Mouse (Mus musculus): Measurements from ENCODE around the gene Susd6. TPM values are rescaled to one million over a fixed set of nuclear protein-coding genes. Genes with fewer than 3 reads are reported as not detected.

The Susd6 gene
- total RNA-seq, 2 experiments from 2014 or later, result 48.2 to 56.2 TPM

DNA sequence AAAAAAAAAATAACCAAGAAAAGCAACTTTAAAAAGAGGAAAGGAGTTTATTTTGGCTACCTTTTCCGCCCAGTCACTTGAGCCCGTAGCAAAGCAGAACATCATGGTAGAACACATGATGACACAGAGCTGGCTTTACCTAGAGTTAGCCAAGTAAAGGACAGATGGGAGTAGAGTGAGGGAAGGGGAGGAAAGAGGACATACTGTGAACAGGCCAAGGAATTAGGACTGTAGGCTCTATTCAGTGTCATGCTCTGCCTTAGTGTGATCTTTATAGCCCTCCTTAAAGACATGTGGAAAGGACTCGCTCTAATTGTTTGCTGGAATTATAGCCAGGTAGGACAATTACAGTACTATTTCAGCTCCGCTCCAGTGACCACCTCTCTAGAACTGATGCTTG lies 74.9 kb downstream of the Susd6 start:
- DNase-seq (ENCODE audit: low spot score in 2 of 2), result no peak

DNA sequence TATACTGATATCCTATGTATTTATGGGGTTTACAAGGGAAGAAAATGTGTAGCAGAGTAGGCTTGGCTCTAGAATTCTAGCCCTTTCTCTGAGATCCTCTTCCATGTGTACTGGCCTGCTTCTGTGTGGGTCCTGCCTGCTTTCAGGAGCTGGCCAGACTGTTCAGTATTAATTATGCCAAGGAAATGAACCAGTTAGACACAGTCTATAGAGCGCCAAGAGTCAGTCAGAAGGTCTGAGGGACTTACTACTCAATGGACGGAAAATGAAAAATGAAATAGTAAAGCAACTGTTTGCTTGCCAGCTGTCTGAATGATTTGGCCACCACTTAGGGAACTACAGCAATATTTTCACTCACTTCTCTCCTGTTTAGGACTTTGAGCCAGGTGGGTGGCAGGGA lies 75.7 kb downstream of the Susd6 start:
- no peak for DNase-seq (ENCODE audit: low spot score in 2 of 2)

DNA sequence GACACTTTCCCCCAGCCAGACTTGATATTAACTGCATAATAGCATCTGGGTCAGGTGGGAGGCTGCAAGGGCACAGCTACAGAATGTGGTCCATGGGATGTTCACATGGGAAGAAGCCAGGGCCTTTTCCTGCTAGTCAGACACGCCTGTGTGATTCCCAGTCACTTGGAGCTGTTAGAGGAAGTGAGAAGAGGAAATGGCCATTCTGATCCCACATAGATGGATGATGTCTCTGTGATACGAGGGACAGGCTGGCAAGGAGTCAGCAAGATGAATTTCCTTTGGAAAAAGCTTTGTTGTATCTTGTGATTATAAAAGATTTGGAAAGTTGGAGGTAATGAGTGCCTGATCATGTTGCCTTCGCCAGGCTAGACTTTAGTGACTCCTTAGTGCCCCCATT lies 76.8 kb downstream of the Susd6 start:
- DNase-seq (ENCODE audit: low spot score in 2 of 2), result no peak

DNA sequence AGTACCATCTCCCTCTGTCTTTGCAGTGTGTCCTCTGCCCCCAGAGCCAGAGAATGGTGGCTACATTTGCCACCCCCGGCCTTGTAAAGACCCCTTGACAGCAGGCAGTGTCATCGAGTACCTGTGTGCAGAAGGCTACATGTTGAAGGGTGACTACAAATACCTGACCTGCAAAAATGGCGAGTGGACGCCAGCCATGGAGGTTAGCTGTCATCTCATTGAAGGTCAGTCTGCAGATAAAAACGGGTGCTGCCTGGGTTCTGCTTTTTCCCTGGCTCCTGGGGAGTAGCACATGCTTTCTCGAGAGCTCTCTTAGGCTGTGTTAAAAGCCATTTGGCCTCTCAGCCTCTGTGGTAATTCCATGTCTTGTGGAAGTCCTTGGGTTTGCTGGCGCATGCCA lies 78.1 kb downstream of the Susd6 start:
- DNase-seq (ENCODE audit: low spot score in 2 of 2), result no peak

DNA sequence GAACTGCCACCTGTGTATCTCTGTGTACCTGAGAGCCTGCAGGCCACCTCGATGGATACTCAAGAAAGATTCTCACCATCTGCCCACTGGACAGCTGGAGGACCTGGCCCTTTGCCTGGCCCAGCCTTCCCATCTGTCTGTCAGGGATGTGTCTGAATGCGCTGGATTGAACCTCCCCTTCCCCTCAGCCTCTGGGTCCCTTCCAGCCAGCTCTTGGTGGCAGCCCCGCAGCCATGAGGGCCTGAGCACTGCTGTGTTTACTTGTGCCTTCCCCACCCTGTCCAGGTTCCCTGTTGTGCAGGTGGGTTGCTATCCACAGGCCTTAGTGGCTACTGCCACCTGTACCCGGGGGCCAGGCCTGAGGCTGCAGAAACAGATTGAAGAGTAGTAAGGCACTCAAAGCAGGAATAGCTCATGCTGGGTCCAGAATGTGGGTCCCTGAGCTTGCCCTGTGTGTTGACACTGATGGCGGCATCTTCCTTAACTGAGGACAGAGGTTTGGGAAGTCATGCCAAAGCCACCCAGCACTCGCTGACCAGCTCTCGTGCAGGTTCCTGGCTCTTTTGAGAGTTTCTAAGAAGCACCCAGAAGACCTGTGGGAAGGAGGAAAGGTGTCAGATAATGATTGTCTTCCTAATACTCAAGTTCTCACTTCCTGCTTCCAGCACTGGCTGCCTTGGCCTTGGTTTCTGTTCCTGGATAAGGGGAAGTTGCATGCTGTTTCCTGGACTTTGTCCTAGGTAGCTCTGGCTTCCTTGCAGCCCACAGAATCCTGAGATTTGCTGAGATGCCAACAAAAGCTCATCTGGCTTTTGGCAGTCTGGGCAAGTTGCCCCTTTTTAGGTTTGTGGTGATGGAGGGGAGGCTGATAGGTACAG lies 87.1 kb downstream of the Susd6 start:
- no peak for DNase-seq (ENCODE audit: low spot score in 2 of 2)

DNA sequence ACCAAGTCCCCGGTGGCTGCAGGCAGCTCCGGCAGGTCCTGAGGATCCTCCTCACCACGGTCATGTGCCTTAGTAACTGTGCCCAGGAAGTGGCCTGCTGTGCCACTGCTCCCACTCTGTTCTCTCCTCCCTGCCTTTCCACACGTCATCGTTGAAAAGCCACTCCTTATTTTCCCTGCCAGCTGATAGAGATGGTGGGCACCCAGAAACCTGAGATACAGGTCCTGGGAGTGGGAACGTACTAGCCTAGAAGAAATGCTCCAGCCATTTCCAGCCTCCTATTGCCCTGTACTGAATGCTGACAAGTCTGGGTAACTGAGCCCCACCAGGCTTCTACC lies 87.8 kb downstream of the Susd6 start:
- DNase-seq (ENCODE audit: low spot score in 2 of 2), result no peak

DNA sequence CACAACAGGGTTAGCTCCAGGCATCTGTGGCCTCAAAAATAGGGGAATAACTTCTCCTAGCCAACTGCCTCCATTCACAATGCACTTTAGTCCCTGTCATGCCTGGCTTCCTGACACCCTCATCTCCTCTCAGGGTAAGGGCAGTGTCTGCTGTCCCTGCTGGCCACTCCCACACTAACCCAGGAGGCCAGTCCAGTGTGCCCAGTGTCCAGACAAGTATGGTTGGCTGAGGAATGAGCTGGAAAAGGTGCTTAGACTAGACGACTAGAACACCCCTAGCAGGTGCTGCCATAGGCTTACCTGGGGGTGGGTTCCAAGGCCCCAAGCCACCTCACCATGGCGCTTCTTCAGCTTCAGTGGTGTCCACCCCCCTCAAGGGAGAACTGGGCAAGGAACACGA lies 88.3 kb downstream of the Susd6 start:
- no peak for DNase-seq (ENCODE audit: low spot score in 2 of 2)

DNA sequence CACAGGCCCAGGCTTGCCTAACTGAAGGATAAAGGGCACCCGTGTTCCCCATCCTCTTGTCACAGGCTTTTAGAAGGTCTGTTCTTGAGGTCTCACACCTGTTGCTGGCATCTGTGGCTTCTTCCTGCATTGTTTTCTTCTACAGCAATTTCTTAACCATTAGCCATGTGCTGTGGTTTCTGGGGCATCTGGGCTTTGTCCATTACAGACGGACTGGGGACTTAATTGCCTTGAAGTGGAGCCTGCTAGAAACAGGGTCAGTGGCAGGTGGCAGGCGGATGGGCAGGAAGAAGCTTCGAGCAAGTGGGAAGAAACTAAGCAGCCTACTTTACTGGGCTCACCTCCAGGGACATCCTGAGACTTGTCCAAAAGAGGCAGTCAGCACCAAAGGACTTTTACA lies 89.0 kb downstream of the Susd6 start:
- DNase-seq (ENCODE audit: low spot score in 2 of 2), result no peak

DNA sequence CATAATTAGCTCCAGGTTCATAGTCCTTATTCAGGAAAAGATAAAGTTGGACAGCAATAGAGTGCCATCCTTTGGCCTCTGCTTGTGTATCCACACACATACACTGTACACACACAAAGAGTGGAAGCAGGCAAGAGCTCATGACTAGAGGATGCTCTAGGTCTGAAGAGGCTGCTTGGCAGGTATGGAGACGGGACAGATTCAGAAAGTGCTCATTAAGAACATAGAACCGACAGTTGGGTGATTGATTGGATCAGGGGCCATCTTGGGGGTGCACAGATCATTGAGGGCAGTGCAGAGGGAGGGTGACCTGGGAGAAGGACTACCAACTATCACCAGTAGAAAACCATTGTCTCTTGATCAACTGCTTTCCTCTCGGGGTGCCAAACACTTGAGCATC lies 90.8 kb downstream of the Susd6 start:
- DNase-seq (ENCODE audit: low spot score in 2 of 2), result no peak

DNA sequence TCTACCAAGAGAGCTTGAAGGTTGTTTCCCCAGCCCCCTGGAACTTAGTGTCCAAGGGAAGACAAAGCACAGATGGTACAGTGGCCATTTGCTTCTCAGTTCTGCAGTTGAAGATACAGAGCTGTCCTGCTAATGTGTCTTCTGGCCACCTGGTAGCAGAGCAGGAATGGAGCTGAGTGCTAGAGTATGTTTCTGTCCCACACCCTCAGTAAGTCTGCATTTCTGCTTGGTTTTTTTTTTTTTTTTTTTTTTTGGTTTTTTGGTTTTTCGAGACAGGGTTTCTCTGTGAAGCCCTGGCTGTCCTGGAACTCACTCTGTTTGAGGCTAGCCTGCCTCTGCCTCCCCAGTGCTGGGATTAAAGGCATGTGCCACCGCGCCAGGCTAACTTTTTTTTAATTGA lies 93.0 kb downstream of the Susd6 start:
- no peak for DNase-seq (ENCODE audit: low spot score in 2 of 2)

DNA sequence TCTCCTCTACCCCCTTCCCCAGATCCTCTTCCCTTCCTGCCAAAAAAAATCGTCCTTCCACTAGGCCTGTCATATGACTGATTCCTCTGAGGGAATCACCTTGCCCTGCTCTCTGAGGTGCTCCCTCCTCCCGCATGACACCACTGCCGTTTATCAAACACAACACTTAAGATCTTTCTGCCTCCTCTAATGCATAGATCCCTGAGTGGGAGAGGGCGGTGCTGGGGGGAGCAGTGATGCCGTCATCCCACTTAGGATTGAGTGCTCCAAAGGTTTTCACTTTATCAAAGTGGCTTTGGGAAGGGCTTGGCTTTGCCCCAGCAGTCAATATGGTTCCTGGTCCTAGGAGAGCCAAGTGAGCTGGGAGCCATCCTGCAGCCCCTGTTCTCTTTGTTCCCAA lies 93.6 kb downstream of the Susd6 start:
- no peak for DNase-seq (ENCODE audit: low spot score in 2 of 2)

DNA sequence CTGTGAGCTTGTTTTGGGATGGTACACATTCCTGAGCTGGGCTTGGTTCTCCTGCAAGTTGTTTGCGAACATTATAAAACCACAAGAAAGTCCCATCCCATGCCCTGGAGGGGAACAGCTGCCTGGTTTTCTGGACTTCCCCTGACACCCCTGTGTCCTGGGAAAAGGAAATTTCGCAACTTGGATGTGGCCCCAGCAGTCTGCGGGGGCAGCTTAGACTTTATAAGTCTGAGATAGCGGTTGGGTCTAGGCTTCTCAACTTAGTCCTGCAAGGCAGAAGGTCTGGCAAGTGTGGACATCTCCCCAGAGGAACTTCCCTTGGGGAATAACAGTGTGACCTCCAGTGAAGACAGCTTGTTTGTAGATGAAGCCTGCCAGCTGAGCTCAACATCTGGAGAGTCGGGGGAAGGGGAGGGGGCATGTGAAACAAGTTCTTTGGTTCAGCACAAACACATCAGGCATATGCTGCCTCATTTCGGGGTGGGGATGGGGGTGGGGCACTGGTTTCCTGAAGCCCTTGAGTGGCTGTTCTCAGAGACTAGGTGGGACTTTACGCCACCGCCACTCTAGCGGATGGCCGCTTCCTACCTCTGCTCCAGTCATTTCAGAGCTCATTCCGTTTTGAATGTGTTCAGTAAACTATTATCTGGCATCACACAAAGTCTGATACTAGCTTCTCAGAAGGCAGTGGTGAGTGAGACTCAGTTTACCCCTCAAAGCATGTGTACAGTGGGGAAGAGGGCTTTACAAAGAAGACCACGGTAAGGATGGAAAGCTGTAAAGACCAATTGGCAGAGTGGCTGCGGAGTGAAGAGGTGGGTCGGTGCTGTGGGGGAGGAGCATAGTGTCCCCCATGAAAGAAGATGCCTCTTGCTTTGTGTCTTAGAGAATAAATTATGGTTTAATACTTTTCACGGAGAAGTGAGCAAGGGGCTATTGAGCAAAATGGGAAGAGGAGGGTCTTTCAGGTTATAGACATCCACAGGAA lies 95.3 kb downstream of the Susd6 start:
- DNase-seq (ENCODE audit: low spot score in 2 of 2), result peak in 1 of 2 experiments; percentile 44

DNA sequence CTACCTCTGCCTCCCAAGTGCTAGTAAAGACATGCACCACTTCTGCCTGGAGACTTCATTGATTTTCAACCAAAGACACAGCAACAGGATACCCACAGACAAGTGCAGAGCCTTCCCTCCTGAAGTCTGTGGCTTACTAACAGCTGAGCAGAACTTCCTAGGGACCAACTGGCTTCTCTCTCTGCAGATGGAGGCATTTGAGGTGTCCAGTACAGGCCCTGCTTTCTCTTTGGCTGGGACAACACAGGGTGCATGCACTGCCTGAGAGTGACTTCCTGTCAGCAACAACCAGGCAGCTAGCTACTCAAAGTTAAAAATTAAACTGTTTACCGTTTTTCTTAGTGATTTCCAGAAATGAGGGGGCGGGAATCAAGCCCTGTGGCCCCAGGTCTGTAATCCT lies 96.7 kb downstream of the Susd6 start:
- no peak for DNase-seq (ENCODE audit: low spot score in 2 of 2)

DNA sequence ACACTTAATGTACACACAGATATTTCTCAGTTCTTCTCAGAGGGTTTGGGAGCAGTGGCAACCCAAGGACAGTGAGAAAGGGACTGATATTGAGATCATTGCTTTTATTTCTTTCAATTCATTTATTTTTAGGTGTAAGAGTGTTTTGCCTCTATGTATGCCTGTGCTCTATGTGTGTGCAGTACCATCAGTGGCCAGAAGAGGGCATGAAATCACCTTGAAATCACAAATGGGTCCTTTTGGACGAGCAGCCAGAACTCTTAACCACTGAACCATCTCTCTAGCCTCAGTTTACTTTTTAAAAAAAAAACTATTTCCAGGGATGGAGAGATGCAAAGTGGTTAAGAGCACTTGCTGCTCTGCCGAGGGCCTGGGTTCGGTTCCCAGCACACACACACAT lies 99.0 kb downstream of the Susd6 start:
- DNase-seq (ENCODE audit: low spot score in 2 of 2), result no peak

DNA sequence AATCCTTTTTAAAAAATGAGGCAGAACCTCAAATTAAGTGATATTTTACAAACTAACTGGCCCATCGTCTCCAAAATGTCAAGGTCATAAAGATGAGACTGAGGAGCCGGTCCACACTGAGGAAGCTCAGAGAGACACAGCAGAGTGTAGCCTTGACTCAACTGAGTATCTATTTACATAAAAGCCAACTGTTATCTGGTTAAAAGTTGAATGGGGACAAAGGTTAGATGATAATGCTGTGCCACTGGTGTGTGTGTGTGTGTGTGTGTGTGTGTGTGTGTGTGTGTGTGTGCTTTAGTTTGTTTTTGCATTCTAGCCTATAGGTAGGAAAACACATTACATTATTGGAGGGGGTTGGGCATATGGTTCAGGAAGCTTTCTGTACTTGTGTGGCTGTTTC lies 100.8 kb downstream of the Susd6 start:
- no peak for DNase-seq (ENCODE audit: low spot score in 2 of 2)

DNA sequence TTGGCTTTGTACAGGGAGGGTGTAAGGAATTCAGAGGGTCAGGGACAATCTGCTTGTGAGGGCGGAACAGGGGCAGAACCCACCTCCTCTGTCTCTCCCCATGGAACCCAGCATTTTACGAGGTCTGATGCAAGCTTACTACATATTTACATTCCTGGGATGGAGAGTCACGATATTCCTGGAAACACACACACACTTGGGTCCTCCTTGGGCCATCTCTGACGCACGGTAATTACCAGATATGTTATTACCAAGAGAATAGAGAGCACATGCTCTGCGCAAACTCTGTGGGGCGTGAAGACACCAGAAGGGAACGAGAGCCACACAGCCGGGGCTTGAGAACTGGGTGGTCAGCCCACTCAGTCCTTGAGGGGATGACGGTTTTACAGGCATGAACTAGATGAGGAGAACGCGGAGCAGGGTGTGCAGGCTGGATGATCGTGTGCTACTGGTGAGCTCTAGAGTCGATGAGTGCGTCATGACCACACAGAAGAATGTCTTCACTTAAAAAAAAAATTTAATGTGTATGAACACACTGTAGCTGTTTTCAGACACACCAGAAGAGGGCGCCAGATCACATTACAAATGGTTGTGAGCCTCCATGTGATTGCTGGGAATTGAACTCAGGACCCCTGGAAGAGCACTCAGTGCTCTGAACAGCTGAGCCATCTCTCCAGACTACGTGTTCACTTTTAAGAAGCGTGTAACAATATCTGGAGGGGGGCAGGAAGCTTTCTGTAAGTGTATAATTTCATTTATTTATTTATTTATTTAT lies 103.6 kb downstream of the Susd6 start:
- DNase-seq (ENCODE audit: low spot score in 2 of 2), result no peak

DNA sequence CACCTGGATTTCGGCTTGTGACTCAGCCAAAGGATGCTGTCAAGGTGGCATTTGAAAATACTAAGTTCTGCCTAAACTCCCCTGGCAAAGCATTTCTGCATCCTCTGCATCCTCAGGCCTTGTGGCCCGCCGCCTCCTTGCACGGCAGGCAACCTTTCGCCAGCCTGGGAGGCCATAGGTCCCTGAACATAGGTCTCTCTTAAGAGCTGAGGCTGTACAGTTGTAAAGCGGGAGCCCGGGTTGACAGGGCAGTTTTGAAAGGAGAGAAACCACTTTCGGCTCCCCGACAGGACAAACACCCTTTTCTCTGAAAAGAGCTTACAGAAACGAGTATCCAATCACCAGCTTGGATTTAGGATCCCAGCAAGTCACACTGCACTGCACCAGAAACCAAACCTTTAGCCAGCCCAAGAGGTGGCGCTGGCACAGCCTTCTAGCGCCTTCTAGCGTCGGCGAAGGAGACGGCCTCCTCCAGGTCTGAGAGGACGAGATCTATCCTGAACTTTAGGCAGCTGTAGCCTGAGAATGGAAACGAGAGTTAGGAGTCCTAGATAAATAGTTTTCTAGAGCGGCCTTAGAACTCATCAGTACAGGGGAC lies 104.8 kb downstream of the Susd6 start:
- peak; percentile 66 to 71 for DNase-seq (ENCODE audit: low spot score in 2 of 2)

DNA sequence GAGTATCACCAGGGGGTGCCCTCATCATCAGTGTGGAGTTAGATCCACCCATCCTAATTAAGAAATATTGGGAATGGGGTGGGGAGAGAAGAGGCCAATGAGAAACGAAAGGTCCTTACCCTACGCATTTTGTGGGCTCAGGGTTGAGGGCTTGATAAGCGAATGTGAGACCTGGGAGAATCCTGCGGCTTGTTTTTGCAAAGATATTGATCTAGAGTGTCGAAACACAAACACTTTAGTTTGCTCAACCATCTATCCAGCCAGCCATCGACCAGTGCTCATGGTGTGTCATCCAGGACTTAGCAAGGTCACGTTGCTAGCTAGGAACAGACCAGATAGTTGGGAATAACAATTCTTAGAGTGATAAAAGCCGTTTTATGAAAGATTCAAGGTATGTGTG lies 119.3 kb downstream of the Susd6 start:
- DNase-seq (ENCODE audit: low spot score in 2 of 2), result no peak

DNA sequence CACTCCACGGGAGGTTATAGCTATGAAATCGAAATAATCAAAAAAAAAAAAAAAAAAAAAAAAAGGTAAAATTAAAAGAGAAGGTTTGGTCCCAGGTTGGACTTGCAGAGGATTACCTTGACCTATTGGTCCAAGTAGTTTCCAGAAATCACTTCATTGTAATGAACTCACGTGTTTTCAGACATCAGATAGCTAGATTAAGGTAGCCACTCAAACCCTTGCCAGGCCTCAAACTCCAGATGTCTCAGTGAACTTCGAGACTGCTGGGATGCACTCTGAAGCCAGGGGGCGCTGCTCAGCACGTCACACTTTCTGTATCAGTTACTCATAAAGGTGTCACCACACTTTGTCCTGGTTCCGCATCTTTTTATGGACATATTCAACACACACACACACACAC lies 127.5 kb downstream of the Susd6 start:
- peak; percentile 36 to 50 for DNase-seq (ENCODE audit: low spot score in 2 of 2)

DNA sequence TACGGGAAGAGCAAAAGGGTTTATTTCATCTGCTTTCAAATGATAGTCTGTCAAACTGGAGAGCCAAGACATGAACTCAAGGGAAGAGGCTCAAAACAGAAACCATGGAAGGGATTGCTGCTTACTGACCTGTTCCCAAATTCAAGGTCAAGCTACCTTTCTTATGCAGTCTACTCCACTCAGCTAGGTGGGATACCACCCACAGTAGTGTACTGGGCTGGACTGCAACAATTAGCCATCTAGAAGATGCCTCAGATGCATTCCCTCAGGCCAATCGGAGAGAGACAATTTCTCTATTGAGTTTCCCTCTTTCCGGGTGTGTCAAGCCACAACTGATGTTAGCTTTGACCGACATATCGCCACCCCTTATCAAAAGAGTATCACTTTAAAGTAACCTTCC lies 131.0 kb downstream of the Susd6 start:
- DNase-seq (ENCODE audit: low spot score in 2 of 2), result no peak

DNA sequence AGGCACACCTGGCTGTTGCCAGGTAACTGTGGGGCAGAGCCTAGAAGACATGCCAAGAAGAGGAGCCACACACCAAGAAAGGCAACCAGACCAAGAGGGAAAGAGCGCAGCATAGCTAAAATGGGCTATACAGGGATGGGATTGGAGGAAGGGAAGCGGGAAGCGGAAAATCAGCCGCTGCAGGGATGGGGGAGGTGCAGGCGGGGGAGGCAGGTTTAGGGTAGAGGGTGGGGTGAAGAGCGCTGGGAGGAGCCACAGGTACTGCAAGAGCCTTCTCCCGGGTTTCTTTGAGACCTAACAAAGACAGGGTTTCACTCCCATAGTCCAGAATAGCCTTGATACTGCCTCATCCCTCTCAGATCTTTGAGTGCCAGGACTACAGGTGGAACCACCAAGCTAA lies 132.6 kb downstream of the Susd6 start:
- no peak for DNase-seq (ENCODE audit: low spot score in 2 of 2)

All from adrenal gland, adult 18-20 months (tissue).